Mouse (Mus musculus) megakaryocyte, adult 5-6 weeks (primary cell): Measurements from ENCODE around the gene Slc38a1. TPM values are rescaled to one million over a fixed set of nuclear protein-coding genes. Genes with fewer than 3 reads are reported as not detected.
A peak's percentile ranks its signal among the peaks of the same experiment; 100 is the strongest.

Source experiments
- ATAC-seq: 2 replicates; pipeline ENCODE4 v1.8.0; 2016; ENCODE audit warnings: mild to moderate bottlenecking, inconsistent platforms; ENCODE audit not compliant: poor library complexity, severe bottlenecking
- total RNA-seq, 2 experiments: library from RNA; stranded (forward) in 1 of 2; stranded (reverse) in 1 of 2; fragments of 153-499, 151-499 nt in 1 of 2; fragments of 221-1000, 200-1000 nt in 1 of 2; gene quantifications; 2 replicates each; pipeline versions ENCODE4 v1.2.3 to v1.2.4; 2015 to 2017

Gene Slc38a1
- total RNA-seq, 2 experiments from 2014 or later, result 43.8 to 69.9 TPM

GRCm38 (mm10) chr15:96622376-96622775 is 20.3 kb downstream of the Slc38a1 start:
- ATAC-seq, result no peak

GRCm38 (mm10) chr15:96621686-96622085 is 21.0 kb downstream of the Slc38a1 start:
- ATAC-seq, result no peak

- ATAC-seq, result no peak
These were observed 25.2 kb downstream of the Slc38a1 start for GRCm38 (mm10) chr15:96617555-96617954.

GRCm38 (mm10) chr15:96608671-96609070 is 34.0 kb downstream of the Slc38a1 start:
- ATAC-seq, result no peak

GRCm38 (mm10) chr15:96607422-96607821 is 35.3 kb downstream of the Slc38a1 start:
- no peak for ATAC-seq

GRCm38 (mm10) chr15:96604282-96604681 is 38.4 kb downstream of the Slc38a1 start:
- no peak for ATAC-seq

GRCm38 (mm10) chr15:96602043-96602442 is 40.7 kb downstream of the Slc38a1 start:
- ATAC-seq, result no peak

- ATAC-seq, result no peak
These were observed 42.6 kb downstream of the Slc38a1 start for GRCm38 (mm10) chr15:96599852-96600781.

- ATAC-seq, result peak; percentile 87
These were observed 43.7 kb downstream of the Slc38a1 start for GRCm38 (mm10) chr15:96598888-96599578.

GRCm38 (mm10) chr15:96597116-96597515 is 45.6 kb downstream of the Slc38a1 start:
- no peak for ATAC-seq

- peak; percentile 43 for ATAC-seq
These were observed 48.4 kb downstream of the Slc38a1 start for GRCm38 (mm10) chr15:96594316-96594715.

- ATAC-seq, result peak; percentile 76
These were observed 48.8 kb downstream of the Slc38a1 start for GRCm38 (mm10) chr15:96593866-96594265.

- ATAC-seq, result peak; percentile 39
These were observed 49.3 kb downstream of the Slc38a1 start for GRCm38 (mm10) chr15:96593457-96593856.

GRCm38 (mm10) chr15:96592976-96593375 is 49.7 kb downstream of the Slc38a1 start:
- peak; percentile 43 for ATAC-seq

- no peak for ATAC-seq
These were observed 50.8 kb downstream of the Slc38a1 start for GRCm38 (mm10) chr15:96591876-96592417.

- ATAC-seq, result no peak
These were observed 53.6 kb downstream of the Slc38a1 start for GRCm38 (mm10) chr15:96588996-96589657.

GRCm38 (mm10) chr15:96587998-96588397 is 54.7 kb downstream of the Slc38a1 start:
- no peak for ATAC-seq

- peak; percentile 24; the same call in 1 of the 2 replicates for ATAC-seq
These were observed 59.2 kb downstream of the Slc38a1 start for GRCm38 (mm10) chr15:96583371-96584008.

- ATAC-seq, result no peak
These were observed 65.7 kb downstream of the Slc38a1 start for GRCm38 (mm10) chr15:96576998-96577397.

- no peak for ATAC-seq
These were observed 73.7 kb downstream of the Slc38a1 start for GRCm38 (mm10) chr15:96568983-96569363.
